Mouse (Mus musculus): ENCODE results near the gene Gbp10. TPM values are rescaled to one million over a fixed set of nuclear protein-coding genes. Genes with fewer than 3 reads are reported as not detected.
"Not testable (repeated sequence)": the region's sequence is repeated elsewhere in the genome, so short reads cannot be mapped to it uniquely, and the experiment has no call there.

Gbp10 gene
- 0.06 TPM in 1 of 2 replicates, not detected in the other for polyA plus RNA-seq (2016; fragmentation: Nextera tagmentation; extraction: Ambion mirVana)

DNA sequence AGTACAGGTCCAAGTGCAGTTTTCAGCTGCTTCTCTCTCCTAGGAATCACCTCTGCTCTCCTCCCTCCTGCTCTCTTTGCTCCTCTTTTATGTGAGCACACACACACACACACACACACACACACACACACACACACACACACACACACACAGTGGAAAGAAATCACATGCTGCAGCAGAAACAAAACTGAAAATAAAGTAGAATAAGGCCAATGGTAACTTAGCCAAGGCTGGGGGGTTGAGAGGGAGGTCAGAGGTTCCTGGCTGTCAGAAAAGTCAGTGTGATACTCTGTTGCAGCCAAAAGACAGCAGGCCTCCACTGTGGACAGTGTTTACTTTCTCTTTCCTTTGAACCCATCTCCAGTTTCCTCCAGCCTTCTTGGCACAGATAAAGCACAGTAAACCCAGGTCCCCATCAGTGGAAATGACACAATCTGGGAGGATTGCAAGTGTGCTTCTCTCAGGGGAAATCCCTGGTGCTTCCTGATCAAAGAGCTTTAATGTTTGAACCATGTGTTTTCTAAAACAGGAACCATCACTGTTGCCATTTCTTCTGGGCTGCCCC lies at the start of gene Gbp10:
Gene Gbp10 (minus strand): TSS at position 51 of the 565 bp plus-strand sequence.
- not testable (repeated sequence) for H3K9me3 ChIP-seq (replicated peaks); H3K36me3 ChIP-seq; H3K9ac ChIP-seq; H3K27ac ChIP-seq; H3K27me3 ChIP-seq (replicated peaks); H3K4me1 ChIP-seq; H3K4me3 ChIP-seq; H3K4me2 ChIP-seq
- peak; percentile 51 for ATAC-seq

DNA sequence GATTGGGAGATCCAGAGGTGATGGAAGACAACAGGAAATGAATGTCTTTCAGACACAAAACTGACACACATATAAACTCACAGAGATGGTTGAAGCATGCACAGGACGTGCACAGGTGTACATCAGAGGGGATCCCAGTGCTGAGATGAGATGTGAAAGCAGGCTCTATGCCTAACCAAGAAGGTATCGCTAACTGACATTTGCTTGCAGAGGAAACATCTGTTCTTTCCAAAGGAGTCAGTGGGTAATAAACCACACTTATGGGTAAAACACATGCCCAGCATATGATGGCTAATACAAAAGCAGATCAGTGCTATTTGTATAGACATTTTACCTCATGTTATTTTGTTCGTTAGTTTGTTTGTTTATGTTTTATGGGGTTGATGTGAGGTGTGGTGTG lies 21.3 kb upstream of the Gbp10 start:
- not testable (repeated sequence) for H3K4me2 ChIP-seq; H3K4me3 ChIP-seq; H3K9me3 ChIP-seq (replicated peaks); H3K4me1 ChIP-seq; H3K27ac ChIP-seq; H3K27me3 ChIP-seq (replicated peaks); H3K36me3 ChIP-seq; H3K9ac ChIP-seq; ATAC-seq
- WGBS (ENCODE audit: insufficient replicate concordance), result 67% methylated on average over 1 of the region's 3 CpGs

DNA sequence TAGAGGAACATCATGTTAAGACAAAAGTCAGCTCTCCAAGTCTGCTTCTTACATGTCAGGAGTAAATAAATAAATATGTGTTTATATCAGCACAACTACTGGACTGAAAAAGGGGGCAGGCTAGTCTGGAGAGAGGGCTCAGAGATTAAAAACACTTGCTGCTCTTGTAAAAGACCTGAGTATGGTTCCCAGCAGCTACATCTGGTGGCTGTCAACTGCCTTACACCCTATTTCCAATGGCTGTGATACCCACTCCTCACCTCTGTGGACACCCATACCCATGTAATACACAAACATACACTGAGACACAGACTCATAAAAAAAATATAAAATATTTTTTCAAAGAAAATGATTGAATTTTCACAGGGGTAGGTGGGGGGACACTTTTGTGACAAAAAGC lies 13.2 kb upstream of the Gbp10 start:
- Histone ChIP-seq H3K9me3 (replicated peaks) (no peaks in the 10 kb centered on the region), H3K4me1 (no peaks in the 10 kb centered on the region), H3K4me3 (no peak overlapping the region), H3K9ac (no peak overlapping the region), H3K4me2 (no peak overlapping the region), H3K27ac (no peak overlapping the region), H3K27me3 (replicated peaks) (no peaks in the 10 kb centered on the region), H3K36me3 (no peaks in the 10 kb centered on the region)
- ATAC-seq, result no peak

DNA sequence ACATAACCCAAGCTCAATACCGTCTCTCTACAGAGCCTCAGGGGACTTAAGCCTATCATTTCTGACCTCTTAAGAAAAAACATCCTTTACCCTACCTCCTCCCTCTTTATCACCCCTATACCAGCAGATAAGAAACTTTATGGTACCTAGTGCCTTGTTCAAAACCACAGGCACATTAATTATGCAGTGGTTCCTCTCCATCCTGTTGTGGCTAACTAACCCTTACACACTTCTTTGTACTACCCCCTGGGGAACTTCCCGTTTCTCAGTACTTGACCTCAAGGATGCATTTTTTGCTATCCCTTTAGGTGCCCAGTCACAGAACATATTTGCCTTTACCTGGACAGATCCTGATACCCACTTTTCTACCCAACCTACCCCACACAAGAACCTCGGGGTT lies 5.4 kb upstream of the Gbp10 start:
- H3K4me1 ChIP-seq; H3K27me3 ChIP-seq (replicated peaks); H3K9me3 ChIP-seq (replicated peaks); H3K4me2 ChIP-seq; H3K4me3 ChIP-seq; ATAC-seq; H3K36me3 ChIP-seq; H3K9ac ChIP-seq; H3K27ac ChIP-seq: not testable (repeated sequence)
- WGBS (ENCODE audit: insufficient replicate concordance), result 42% methylated on average over 3 of the region's 3 CpGs

DNA sequence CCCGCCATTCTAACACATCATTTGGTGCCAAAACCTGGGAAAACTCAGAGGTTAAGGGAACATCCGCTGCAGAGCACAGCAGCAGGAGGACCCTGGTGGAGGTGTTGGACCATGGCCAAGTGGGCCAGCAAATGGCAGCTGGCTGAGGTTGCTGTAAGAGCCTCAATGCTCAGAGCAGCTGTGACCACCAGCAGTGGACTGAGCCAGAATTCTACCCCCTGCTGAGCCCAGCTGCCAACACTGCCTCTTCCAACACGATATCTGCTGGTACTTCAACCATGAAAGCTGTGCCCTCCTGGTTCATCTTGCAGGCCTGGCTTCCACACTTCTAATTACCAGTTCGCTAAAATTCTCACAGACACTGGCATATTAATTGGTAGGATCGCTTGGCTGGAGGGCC lies 1.6 kb upstream of the Gbp10 start:
- not testable (repeated sequence) for H3K27ac ChIP-seq; H3K9me3 ChIP-seq (replicated peaks); H3K4me1 ChIP-seq; H3K4me2 ChIP-seq; H3K36me3 ChIP-seq; H3K9ac ChIP-seq; H3K4me3 ChIP-seq; ATAC-seq; H3K27me3 ChIP-seq (replicated peaks)
- WGBS (ENCODE audit: insufficient replicate concordance), result 61% methylated on average over 5 of the region's 5 CpGs

DNA sequence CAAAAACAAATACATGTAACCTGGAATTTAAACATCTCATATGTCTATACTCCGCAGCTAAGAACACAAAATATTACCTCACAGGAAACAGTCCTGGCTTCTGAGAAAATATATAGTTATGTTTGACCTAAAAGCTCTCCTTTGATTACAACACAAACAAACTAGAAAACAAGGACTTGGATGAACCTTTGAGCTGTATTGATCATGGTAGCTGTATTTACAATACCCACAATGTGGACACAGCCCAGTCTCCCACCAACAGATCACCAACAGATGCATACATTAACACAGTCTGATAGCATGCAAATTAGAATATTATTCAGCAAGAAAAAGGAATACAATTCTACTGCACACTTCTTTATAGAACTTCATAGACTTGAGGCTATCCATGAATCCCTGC lies 931 bp downstream of the Gbp10 start:
- H3K27ac ChIP-seq; H3K4me1 ChIP-seq; ATAC-seq; H3K4me2 ChIP-seq; H3K9ac ChIP-seq; H3K9me3 ChIP-seq (replicated peaks); H3K27me3 ChIP-seq (replicated peaks); H3K4me3 ChIP-seq; H3K36me3 ChIP-seq: not testable (repeated sequence)
- 74% methylated on average over 1 of the region's 1 CpGs for WGBS (ENCODE audit: insufficient replicate concordance)

DNA sequence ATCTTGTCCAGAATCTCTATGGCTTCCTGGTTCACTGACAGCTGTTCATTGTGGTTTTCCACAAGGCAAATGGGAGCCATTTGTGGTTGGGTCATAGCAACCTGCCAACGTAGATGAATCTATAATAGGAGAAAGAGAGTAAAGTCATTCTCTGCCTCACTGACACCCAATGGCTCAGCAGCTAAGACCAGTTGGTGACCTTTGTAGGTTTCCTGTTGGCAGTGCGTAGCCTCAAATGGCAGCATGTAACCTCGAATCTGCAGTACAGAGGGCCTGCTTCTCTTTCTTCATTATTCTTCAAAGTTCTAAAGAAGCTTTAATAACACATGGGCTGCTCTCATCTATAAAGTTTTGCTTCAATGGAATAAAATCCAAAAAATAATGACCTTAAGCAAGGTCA lies 3.3 kb downstream of the Gbp10 start:
- not testable (repeated sequence) for H3K9me3 ChIP-seq (replicated peaks); H3K9ac ChIP-seq; H3K27ac ChIP-seq; H3K4me2 ChIP-seq; H3K27me3 ChIP-seq (replicated peaks); H3K36me3 ChIP-seq; H3K4me1 ChIP-seq; H3K4me3 ChIP-seq; ATAC-seq
- WGBS (ENCODE audit: insufficient replicate concordance), result 27% methylated on average over 3 of the region's 3 CpGs

DNA sequence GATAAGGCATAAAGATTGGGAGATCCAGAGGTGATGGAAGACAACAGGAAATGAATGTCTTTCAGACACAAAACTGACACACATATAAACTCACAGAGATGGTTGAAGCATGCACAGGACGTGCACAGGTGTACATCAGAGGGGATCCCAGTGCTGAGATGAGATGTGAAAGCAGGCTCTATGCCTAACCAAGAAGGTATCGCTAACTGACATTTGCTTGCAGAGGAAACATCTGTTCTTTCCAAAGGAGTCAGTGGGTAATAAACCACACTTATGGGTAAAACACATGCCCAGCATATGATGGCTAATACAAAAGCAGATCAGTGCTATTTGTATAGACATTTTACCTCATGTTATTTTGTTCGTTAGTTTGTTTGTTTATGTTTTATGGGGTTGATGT lies 30.4 kb downstream of the Gbp10 start:
- H3K9me3 ChIP-seq (replicated peaks); ATAC-seq; H3K27me3 ChIP-seq (replicated peaks); H3K9ac ChIP-seq; H3K4me1 ChIP-seq; H3K36me3 ChIP-seq; H3K4me2 ChIP-seq; H3K4me3 ChIP-seq; H3K27ac ChIP-seq: not testable (repeated sequence)
- 60% methylated on average over 1 of the region's 3 CpGs for WGBS (ENCODE audit: insufficient replicate concordance)

DNA sequence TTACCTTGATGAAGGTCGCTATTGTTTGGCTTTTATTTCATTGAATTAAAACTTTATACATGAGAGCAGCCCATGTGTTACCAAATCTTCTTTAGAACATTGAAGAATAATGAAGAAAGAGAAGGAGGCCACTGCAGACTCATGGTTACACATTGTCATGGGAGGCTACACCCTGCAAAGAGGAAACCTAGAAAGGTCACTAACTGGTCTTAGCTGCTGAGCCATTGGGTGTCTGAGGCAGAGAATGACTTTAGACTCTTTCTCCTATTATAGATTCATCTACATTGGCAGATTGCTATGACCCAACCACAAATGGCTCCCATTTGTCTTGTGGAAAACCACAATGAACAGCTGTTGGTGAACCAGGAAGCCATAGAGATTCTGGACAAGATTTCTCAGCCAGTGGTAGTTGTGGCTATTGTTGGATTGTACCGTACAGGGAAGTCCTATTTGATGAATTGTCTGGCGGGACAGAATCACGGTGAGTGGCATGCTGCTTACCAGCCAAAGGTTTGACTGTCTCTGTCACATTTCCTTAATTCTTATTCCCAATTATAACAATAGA lies 38.5 kb downstream of the Gbp10 start:
- H3K4me1 ChIP-seq; H3K4me2 ChIP-seq; H3K27me3 ChIP-seq (replicated peaks); H3K9me3 ChIP-seq (replicated peaks); H3K4me3 ChIP-seq; H3K27ac ChIP-seq; H3K36me3 ChIP-seq; ATAC-seq; H3K9ac ChIP-seq: not testable (repeated sequence)
- 35% methylated on average over 4 of the region's 4 CpGs for WGBS (ENCODE audit: insufficient replicate concordance)

DNA sequence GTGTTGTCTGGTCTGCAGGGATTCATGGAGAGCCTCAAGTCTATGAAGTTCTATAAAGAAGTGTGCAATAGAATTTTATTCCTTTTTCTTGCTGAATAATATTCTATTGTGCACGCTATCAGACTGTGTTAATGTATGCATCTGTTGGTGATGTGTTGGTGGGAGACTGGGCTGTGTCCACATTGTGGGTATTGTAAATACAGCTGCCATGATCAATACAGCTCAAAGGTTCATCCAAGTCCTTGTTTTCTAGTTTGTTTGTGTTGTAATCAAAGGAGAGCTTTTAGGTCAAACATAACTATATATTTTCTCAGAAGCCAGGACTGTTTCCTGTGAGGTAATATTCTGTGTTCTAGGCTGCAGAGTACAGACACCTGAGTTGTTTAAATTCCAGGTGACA lies 40.2 kb downstream of the Gbp10 start:
- not testable (repeated sequence) for H3K27ac ChIP-seq

DNA sequence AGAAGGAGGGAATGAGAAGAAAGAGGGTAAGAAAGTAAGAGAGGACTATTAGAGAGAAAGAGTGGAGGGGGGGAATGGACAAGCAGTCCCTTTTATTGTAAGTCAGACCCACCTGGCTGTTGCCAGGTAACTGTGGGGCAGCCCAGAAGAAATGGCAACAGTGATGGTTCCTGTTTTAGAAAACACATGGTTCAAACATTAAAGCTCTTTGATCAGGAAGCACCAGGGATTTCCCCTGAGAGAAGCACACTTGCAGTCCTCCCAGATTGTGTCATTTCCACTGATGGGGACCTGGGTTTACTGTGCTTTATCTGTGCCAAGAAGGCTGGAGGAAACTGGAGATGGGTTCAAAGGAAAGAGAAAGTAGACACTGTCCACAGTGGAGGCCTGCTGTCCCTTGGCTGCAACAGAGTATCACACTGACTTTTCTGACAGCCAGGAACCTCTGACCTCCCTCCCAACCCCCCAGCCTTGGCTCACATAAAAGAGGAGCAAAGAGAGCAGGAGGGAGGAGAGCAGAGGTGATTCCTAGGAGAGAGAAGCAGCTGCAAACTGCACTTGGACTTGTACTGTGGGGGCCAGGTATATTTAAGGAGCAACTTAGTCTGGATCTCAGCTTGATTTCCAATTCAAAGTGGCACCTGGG lies 41.3 kb downstream of the Gbp10 start:
- H3K27me3 ChIP-seq (replicated peaks); H3K4me1 ChIP-seq; H3K4me3 ChIP-seq; H3K4me2 ChIP-seq; H3K27ac ChIP-seq; H3K36me3 ChIP-seq; ATAC-seq; H3K9ac ChIP-seq; H3K9me3 ChIP-seq (replicated peaks): not testable (repeated sequence)

More for the DNA sequence above, 40.2 kb downstream of the Gbp10 start:
- not testable (repeated sequence) for H3K4me1 ChIP-seq; ATAC-seq; H3K36me3 ChIP-seq; H3K27me3 ChIP-seq (replicated peaks); H3K9me3 ChIP-seq (replicated peaks); H3K4me3 ChIP-seq; H3K9ac ChIP-seq; H3K4me2 ChIP-seq
- WGBS (ENCODE audit: insufficient replicate concordance), result 53% methylated on average over 1 of the region's 1 CpGs

DNA sequence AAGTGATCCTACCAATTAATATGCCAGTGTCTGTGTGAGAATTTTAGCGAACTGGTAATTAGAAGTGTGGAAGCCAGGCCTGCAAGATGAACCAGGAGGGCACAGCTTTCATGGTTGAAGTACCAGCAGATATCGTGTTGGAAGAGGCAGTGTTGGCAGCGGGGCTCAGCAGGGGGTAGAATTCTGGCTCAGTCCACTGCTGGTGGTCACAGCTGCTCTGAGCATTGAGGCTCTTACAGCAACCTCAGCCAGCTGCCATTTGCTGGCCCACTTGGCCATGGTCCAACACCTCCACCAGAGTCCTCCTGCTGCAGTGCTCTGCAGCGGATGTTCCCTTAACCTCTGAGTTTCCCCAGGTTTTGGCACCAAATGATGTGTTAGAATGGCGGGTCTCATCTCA lies 43.0 kb downstream of the Gbp10 start:
- ATAC-seq, result not testable (repeated sequence)

DNA sequence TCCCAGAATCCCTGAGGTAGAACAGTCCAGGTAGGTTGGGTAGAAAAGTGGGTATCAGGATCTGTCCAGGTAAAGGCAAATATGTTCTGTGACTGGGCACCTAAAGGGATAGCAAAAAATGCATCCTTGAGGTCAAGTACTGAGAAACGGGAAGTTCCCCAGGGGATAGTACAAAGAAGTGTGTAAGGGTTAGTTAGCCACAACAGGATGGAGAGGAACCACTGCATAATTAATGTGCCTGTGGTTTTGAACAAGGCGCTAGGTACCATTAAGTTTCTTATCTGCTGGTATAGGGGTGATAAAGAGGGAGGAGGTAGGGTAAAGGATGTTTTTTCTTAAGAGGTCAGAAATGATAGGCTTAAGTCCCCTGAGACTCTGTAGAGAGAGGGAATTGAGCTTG lies 46.8 kb downstream of the Gbp10 start:
- H3K4me3 ChIP-seq; ATAC-seq; H3K9ac ChIP-seq; H3K27ac ChIP-seq; H3K4me2 ChIP-seq; H3K27me3 ChIP-seq (replicated peaks); H3K36me3 ChIP-seq; H3K4me1 ChIP-seq; H3K9me3 ChIP-seq (replicated peaks): not testable (repeated sequence)
- WGBS (ENCODE audit: insufficient replicate concordance), result 25% methylated on average over 2 of the region's 2 CpGs

More for the DNA sequence above, 43.0 kb downstream of the Gbp10 start:
- not testable (repeated sequence) for H3K4me3 ChIP-seq; H3K27ac ChIP-seq; H3K4me1 ChIP-seq; H3K27me3 ChIP-seq (replicated peaks); H3K36me3 ChIP-seq; H3K9me3 ChIP-seq (replicated peaks); H3K9ac ChIP-seq; H3K4me2 ChIP-seq
- WGBS (ENCODE audit: insufficient replicate concordance), result 65% methylated on average over 5 of the region's 5 CpGs
